Mouse (Mus musculus): Measurements from ENCODE around the gene Cttnbp2nl. TPM values are rescaled to one million over a fixed set of nuclear protein-coding genes. Genes with fewer than 3 reads are reported as not detected.

Gene Cttnbp2nl
- polyA plus RNA-seq, 1 experiment from 2014 or later = 27.4 TPM

- ATAC-seq (ENCODE audit: low FRiP score, low TSS enrichment) = no peak
- no peak overlapping the region for H3K4me2 ChIP-seq (replicated peaks; ENCODE audit: low read depth, low read length)
- peaks cover 26% of the 10 kb centered on the region for H3K36me3 ChIP-seq (ENCODE audit: control insufficient read depth, insufficient read depth, low read length)
- no peak overlapping the region for H3K4me3 ChIP-seq (ENCODE audit: low read length)
- H3K9ac ChIP-seq (ENCODE audit: low read depth, low read length) = no peak overlapping the region
- H3K27me3 ChIP-seq (ENCODE audit: control insufficient read depth, insufficient read depth, low read length) = no peaks in the 10 kb centered on the region
- H3K27ac ChIP-seq (ENCODE audit: low read depth, low read length) = no peak overlapping the region
- H3K9me3 ChIP-seq (ENCODE audit: control insufficient read depth, low read length) = no peaks in the 10 kb centered on the region
- WGBS = 95% methylated on average over 7 of the region's 7 CpGs
- H3K4me1 ChIP-seq (ENCODE audit: control insufficient read depth, insufficient read depth, low read length) = no peaks in the 10 kb centered on the region
Measured at GRCm38 (mm10) chr3:105012696-105013313, 40.1 kb downstream of the Cttnbp2nl start.

DNA sequence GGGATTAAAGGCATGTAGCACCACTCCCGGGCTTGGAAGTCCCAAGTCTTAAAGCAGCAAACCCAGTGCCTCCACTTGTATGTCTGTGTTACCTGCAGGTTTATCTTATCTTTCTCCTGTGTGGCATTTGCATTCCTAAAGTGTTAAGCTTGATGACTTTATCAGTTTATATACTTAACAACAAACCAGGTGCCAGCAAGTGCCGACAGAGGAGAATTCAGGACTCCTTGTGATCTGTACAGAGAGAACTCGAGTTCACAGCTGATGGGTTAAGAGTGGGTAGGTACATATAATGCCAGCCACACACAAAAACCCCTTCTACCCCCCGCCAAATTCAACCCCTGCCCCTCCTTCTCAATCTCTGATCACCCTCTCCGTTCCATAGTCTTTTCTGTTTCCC is 41.1 kb downstream of the Cttnbp2nl start:
- peaks cover 36% of the 10 kb centered on the region for H3K36me3 ChIP-seq (ENCODE audit: control insufficient read depth, insufficient read depth, low read length)
- H3K4me3 ChIP-seq (ENCODE audit: low read length) = no peak overlapping the region
- no peak for ATAC-seq (ENCODE audit: low FRiP score, low TSS enrichment)
- no peak overlapping the region for H3K9ac ChIP-seq (ENCODE audit: low read depth, low read length)
- H3K4me2 ChIP-seq (replicated peaks; ENCODE audit: low read depth, low read length) = no peak overlapping the region
- no peak overlapping the region for H3K27ac ChIP-seq (ENCODE audit: low read depth, low read length)
- 89% methylated on average over 5 of the region's 5 CpGs for WGBS
- no peaks in the 10 kb centered on the region for H3K4me1 ChIP-seq (ENCODE audit: control insufficient read depth, insufficient read depth, low read length)
- H3K27me3 ChIP-seq (ENCODE audit: control insufficient read depth, insufficient read depth, low read length) = no peaks in the 10 kb centered on the region
- no peaks in the 10 kb centered on the region for H3K9me3 ChIP-seq (ENCODE audit: control insufficient read depth, low read length)

DNA sequence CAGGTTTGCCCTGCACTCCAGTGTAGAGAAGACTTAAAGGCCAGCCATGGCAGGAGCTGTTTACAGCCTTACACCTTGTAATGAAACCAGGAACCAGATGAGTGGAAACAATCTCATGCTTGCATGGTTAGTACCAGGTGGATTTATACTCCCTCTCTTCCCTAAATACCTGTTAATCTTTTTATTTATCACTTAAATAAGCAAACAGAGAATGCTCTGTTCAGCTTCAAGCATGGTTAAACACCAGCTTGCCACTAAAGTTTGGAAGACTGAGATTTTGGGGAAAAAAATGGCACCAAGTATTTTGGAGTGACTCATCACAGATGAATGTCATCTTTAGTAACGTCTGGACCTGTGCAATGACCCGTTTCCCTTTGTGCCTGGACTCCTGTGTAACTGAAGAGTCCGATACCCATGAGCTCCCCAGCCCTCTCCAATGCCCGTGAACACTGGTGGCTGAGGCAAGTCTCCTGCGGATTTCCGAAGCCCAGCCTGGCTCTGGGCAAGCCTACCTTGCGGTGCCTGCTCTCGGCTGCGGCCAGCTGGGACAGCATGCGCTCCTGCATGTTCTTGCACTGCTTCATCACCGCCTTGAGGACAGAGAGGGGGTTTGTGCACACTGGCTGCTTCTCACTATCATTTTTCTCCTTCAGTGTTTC is 42.1 kb downstream of the Cttnbp2nl start:
- H3K9me3 ChIP-seq (ENCODE audit: control insufficient read depth, low read length) = no peaks in the 10 kb centered on the region
- no peak overlapping the region for H3K4me3 ChIP-seq (ENCODE audit: low read length)
- H3K4me1 ChIP-seq (ENCODE audit: control insufficient read depth, insufficient read depth, low read length) = no peaks in the 10 kb centered on the region
- peaks cover 46% of the 10 kb centered on the region for H3K36me3 ChIP-seq (ENCODE audit: control insufficient read depth, insufficient read depth, low read length)
- H3K27ac ChIP-seq (ENCODE audit: low read depth, low read length) = no peak overlapping the region
- no peak for ATAC-seq (ENCODE audit: low FRiP score, low TSS enrichment)
- H3K9ac ChIP-seq (ENCODE audit: low read depth, low read length) = no peak overlapping the region
- H3K4me2 ChIP-seq (replicated peaks; ENCODE audit: low read depth, low read length) = no peak overlapping the region
- WGBS = 68% methylated on average over 11 of the region's 11 CpGs
- no peaks in the 10 kb centered on the region for H3K27me3 ChIP-seq (ENCODE audit: control insufficient read depth, insufficient read depth, low read length)

- Histone ChIP-seq H3K4me2 (replicated peaks; ENCODE audit: low read depth, low read length) (no peak overlapping the region), H3K9ac (ENCODE audit: low read depth, low read length) (no peak overlapping the region), H3K9me3 (ENCODE audit: control insufficient read depth, low read length) (no peaks in the 10 kb centered on the region), H3K27ac (ENCODE audit: low read depth, low read length) (no peak overlapping the region), H3K4me1 (ENCODE audit: control insufficient read depth, insufficient read depth, low read length) (no peaks in the 10 kb centered on the region), H3K4me3 (ENCODE audit: low read length) (no peak overlapping the region), H3K36me3 (ENCODE audit: control insufficient read depth, insufficient read depth, low read length) (peaks cover 74% of the 10 kb centered on the region), H3K27me3 (ENCODE audit: control insufficient read depth, insufficient read depth, low read length) (no peaks in the 10 kb centered on the region)
- ATAC-seq (ENCODE audit: low FRiP score, low TSS enrichment) = no peak
- WGBS = 89% methylated on average over 9 of the region's 9 CpGs
Measured at GRCm38 (mm10) chr3:105008070-105008469, 44.9 kb downstream of the Cttnbp2nl start.

- 74% methylated on average over 6 of the region's 6 CpGs for WGBS
- Histone ChIP-seq H3K9ac (ENCODE audit: low read depth, low read length) (no peak overlapping the region), H3K4me1 (ENCODE audit: control insufficient read depth, insufficient read depth, low read length) (no peaks in the 10 kb centered on the region), H3K36me3 (ENCODE audit: control insufficient read depth, insufficient read depth, low read length) (peaks cover 85% of the 10 kb centered on the region), H3K9me3 (ENCODE audit: control insufficient read depth, low read length) (no peaks in the 10 kb centered on the region), H3K4me3 (ENCODE audit: low read length) (no peak overlapping the region), H3K27me3 (ENCODE audit: control insufficient read depth, insufficient read depth, low read length) (no peaks in the 10 kb centered on the region), H3K27ac (ENCODE audit: low read depth, low read length) (no peak overlapping the region; the same call in 1 of the 2 replicates), H3K4me2 (replicated peaks; ENCODE audit: low read depth, low read length) (no peak overlapping the region)
- ATAC-seq (ENCODE audit: low FRiP score, low TSS enrichment) = no peak
Measured at GRCm38 (mm10) chr3:105006101-105006500, 46.8 kb downstream of the Cttnbp2nl start.

DNA sequence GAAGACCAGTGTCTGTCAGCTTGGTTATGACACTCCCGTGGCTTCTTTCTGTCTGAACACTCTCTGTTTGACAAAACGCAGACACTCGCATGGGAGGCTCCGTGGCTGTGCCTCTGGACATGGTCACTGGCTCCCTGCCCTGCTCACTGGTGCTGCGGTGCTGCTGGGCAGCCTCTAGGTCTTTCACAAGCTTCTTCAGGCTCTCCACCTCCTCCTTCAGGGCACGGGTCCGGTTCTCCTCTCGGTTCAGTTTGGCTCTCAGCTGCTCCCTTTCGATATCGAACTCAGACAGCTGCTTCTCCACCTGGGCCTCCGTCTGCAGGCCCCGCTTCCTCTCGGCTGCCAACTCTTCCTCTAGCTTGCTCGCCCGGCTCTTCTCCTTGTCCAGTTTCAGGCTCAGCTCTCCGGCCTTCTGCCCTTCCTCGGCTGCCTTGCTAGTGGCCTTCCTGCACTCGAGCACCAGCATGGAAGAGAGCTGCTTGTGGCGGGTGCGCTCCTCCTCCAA is 47.3 kb downstream of the Cttnbp2nl start:
- Histone ChIP-seq H3K36me3 (ENCODE audit: control insufficient read depth, insufficient read depth, low read length) (peaks cover 83% of the 10 kb centered on the region), H3K9me3 (ENCODE audit: control insufficient read depth, low read length) (no peaks in the 10 kb centered on the region), H3K27me3 (ENCODE audit: control insufficient read depth, insufficient read depth, low read length) (no peaks in the 10 kb centered on the region), H3K4me2 (replicated peaks; ENCODE audit: low read depth, low read length) (no peak overlapping the region), H3K4me3 (ENCODE audit: low read length) (no peak overlapping the region), H3K9ac (ENCODE audit: low read depth, low read length) (no peak overlapping the region), H3K4me1 (ENCODE audit: control insufficient read depth, insufficient read depth, low read length) (no peaks in the 10 kb centered on the region), H3K27ac (ENCODE audit: low read depth, low read length) (no peak overlapping the region; the same call in 1 of the 2 replicates)
- no peak for ATAC-seq (ENCODE audit: low FRiP score, low TSS enrichment)
- WGBS = 92% methylated on average over 20 of the region's 20 CpGs

DNA sequence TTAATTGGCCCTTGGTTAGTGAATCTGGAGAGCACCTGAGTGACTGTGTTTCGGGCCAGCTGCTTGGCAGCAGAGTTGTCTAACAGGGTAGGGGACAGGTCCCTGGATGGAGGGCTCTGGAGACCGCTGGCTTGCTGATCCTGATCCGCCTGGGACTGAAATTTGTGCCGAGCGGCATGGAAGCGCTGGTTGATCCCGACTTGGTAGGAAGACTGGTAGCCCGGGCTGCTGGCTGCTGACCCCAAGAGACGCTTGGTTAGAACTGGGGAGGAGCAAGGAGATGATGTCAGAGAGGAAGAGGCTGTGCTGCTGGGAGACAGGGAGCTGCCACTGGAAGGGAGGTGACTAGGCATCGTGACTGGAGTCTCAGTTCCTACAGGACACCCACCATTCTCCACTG is 47.9 kb downstream of the Cttnbp2nl start:
- no peak for ATAC-seq (ENCODE audit: low FRiP score, low TSS enrichment)
- H3K4me1 ChIP-seq (ENCODE audit: control insufficient read depth, insufficient read depth, low read length) = no peaks in the 10 kb centered on the region
- no peak overlapping the region for H3K4me2 ChIP-seq (replicated peaks; ENCODE audit: low read depth, low read length)
- H3K9ac ChIP-seq (ENCODE audit: low read depth, low read length) = no peak overlapping the region
- H3K9me3 ChIP-seq (ENCODE audit: control insufficient read depth, low read length) = no peaks in the 10 kb centered on the region
- H3K27ac ChIP-seq (ENCODE audit: low read depth, low read length) = no peak overlapping the region
- peaks cover 77% of the 10 kb centered on the region for H3K36me3 ChIP-seq (ENCODE audit: control insufficient read depth, insufficient read depth, low read length)
- no peak overlapping the region for H3K4me3 ChIP-seq (ENCODE audit: low read length)
- WGBS = 92% methylated on average over 10 of the region's 10 CpGs
- no peaks in the 10 kb centered on the region for H3K27me3 ChIP-seq (ENCODE audit: control insufficient read depth, insufficient read depth, low read length)

DNA sequence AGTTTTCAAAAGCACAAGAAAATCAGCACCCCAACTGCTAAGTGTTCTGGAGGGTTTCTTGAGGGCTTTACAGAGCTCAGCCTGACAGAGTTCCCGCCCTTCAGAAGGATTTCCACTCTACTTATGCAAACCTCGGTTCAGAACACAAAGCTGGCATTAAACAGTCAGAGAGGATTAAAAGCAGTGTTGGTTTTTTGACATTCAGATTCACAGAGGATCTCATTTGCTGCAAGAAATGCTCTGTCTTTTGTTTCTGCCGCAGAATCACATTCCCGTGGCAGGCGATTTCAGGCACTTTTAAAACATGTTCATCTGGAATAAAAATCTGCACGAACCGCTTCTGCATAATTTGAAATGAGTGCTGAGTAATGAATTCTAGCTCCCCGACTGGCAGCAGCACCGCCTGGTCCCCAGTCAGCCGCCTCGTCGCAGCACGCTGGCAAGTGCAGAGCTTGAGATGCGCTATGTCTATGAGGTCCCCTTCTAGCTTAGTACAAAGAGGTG is 48.9 kb downstream of the Cttnbp2nl start:
- Histone ChIP-seq H3K27ac (ENCODE audit: low read depth, low read length) (no peak overlapping the region), H3K36me3 (ENCODE audit: control insufficient read depth, insufficient read depth, low read length) (peaks cover 67% of the 10 kb centered on the region)
- no peak for ATAC-seq (ENCODE audit: low FRiP score, low TSS enrichment)

DNA sequence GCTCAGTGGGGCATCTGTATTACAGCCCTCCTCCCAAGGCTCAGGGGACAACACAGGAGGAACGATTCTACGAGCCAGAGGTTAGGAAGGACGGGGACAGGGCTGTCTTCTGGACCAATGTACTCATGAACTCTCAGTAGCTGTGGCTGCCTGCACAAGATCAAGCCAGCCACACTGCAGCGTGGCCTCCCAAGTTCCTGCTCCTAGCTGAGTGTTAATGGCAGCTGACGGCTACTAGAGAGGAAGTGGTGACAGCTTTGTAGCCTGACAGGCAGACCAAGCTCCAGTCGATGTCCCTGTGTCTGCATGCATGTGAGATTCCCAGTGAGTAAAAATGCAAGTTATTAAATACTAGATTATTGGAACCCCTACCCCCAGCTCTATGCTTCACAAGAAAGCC is 51.6 kb downstream of the Cttnbp2nl start:
- H3K27me3 ChIP-seq (ENCODE audit: control insufficient read depth, insufficient read depth, low read length) = no peaks in the 10 kb centered on the region
- no peak overlapping the region for H3K4me2 ChIP-seq (replicated peaks; ENCODE audit: low read depth, low read length)
- peaks cover 5% of the 10 kb centered on the region; the same call in 1 of the 2 replicates for H3K4me1 ChIP-seq (ENCODE audit: control insufficient read depth, insufficient read depth, low read length)
- ATAC-seq (ENCODE audit: low FRiP score, low TSS enrichment) = no peak
- no peaks in the 10 kb centered on the region for H3K9me3 ChIP-seq (ENCODE audit: control insufficient read depth, low read length)
- H3K9ac ChIP-seq (ENCODE audit: low read depth, low read length) = no peak overlapping the region
- H3K4me3 ChIP-seq (ENCODE audit: low read length) = no peak overlapping the region
- H3K36me3 ChIP-seq (ENCODE audit: control insufficient read depth, insufficient read depth, low read length) = peaks cover 46% of the 10 kb centered on the region
- WGBS = 70% methylated on average over 6 of the region's 6 CpGs
- no peak overlapping the region for H3K27ac ChIP-seq (ENCODE audit: low read depth, low read length)

More for the DNA sequence above, 48.9 kb downstream of the Cttnbp2nl start:
- Histone ChIP-seq H3K4me1 (ENCODE audit: control insufficient read depth, insufficient read depth, low read length) (no peaks in the 10 kb centered on the region), H3K4me2 (replicated peaks; ENCODE audit: low read depth, low read length) (no peak overlapping the region), H3K4me3 (ENCODE audit: low read length) (no peak overlapping the region), H3K9ac (ENCODE audit: low read depth, low read length) (no peak overlapping the region), H3K27me3 (ENCODE audit: control insufficient read depth, insufficient read depth, low read length) (no peaks in the 10 kb centered on the region), H3K9me3 (ENCODE audit: control insufficient read depth, low read length) (no peaks in the 10 kb centered on the region)
- 90% methylated on average over 14 of the region's 14 CpGs for WGBS

All from kidney, embryonic 14.5 days (tissue).